Mouse (Mus musculus) liver, embryonic 14.5 days (tissue): Measurements from ENCODE around the gene Exosc5.

Source experiments
- CTCF ChIP-seq: IDR thresholded peaks from 2 replicates; pipeline ENCODE4 v1.5.1; 2016; ENCODE audit warnings: antibody characterized with exemption, low read depth, control low read depth
- EP300 ChIP-seq: IDR thresholded peaks from 2 replicates; pipeline ENCODE4 v1.6.1; 2016; ENCODE audit warnings: antibody characterized with exemption, low read depth

- TF ChIP-seq CTCF (no peak), EP300 (peak; percentile 22; the same call in 1 of the 2 replicates)
Measured at GRCm38 (mm10) chr7:25689603-25690021, 30.6 kb downstream of the Exosc5 start.
